Mouse (Mus musculus): Measurements from ENCODE around the gene Rai1. TPM values are rescaled to one million over a fixed set of nuclear protein-coding genes. Genes with fewer than 3 reads are reported as not detected.

Rai1 gene
- polyA plus RNA-seq, 1 experiment from 2014 or later = 18.2 TPM

GRCm38 (mm10) chr11:60136491-60136890 is 31.7 kb downstream of the Rai1 start:
- no peak overlapping the region for H3K27ac ChIP-seq (replicated peaks)
- WGBS = 83% methylated on average over 1 of the region's 1 CpGs

GRCm38 (mm10) chr11:60137170-60137569 is 32.4 kb downstream of the Rai1 start:
- Histone ChIP-seq H3K9ac (no peak overlapping the region), H3K4me2 (no peak overlapping the region), H3K9me3 (no peaks in the 10 kb centered on the region), H3K36me3 (peaks cover 7% of the 10 kb centered on the region; the same call in 1 of the 2 replicates), H3K4me1 (peaks cover 85% of the 10 kb centered on the region), H3K27me3 (replicated peaks) (no peaks in the 10 kb centered on the region), H3K27ac (replicated peaks) (no peak overlapping the region), H3K4me3 (no peak overlapping the region)
- no peak for ATAC-seq (ENCODE audit: extremely low read depth, insufficient number of reproducible peaks, low FRiP score, low TSS enrichment)

More at GRCm38 (mm10) chr11:60136491-60136890, 31.7 kb downstream of the Rai1 start:
- ATAC-seq (ENCODE audit: extremely low read depth, insufficient number of reproducible peaks, low FRiP score, low TSS enrichment) = no peak
- Histone ChIP-seq H3K36me3 (peaks cover 9% of the 10 kb centered on the region), H3K9ac (no peak overlapping the region), H3K4me2 (no peak overlapping the region), H3K4me1 (peaks cover 85% of the 10 kb centered on the region), H3K27me3 (replicated peaks) (no peaks in the 10 kb centered on the region), H3K9me3 (no peaks in the 10 kb centered on the region), H3K4me3 (no peak overlapping the region)

GRCm38 (mm10) chr11:60139141-60139733 is 34.4 kb downstream of the Rai1 start:
- Histone ChIP-seq H3K4me2 (peak overlapping the region; percentile 87), H3K4me1 (peaks cover 85% of the 10 kb centered on the region), H3K4me3 (peak overlapping the region; percentile 68), H3K27ac (replicated peaks) (peak overlapping the region; percentile 89), H3K27me3 (replicated peaks) (no peaks in the 10 kb centered on the region), H3K36me3 (peaks cover 17% of the 10 kb centered on the region), H3K9ac (peak overlapping the region; percentile 87), H3K9me3 (no peaks in the 10 kb centered on the region)
- 4% methylated on average over 24 of the region's 24 CpGs for WGBS
- ATAC-seq (ENCODE audit: extremely low read depth, insufficient number of reproducible peaks, low FRiP score, low TSS enrichment) = no peak

- peaks cover 23% of the 10 kb centered on the region for H3K36me3 ChIP-seq
- peak overlapping the region; percentile 68 for H3K4me3 ChIP-seq
- H3K4me1 ChIP-seq = peaks cover 85% of the 10 kb centered on the region
- H3K27ac ChIP-seq (replicated peaks) = peak overlapping the region; percentile 89
- peak; percentile 30; the same call in 1 of the 2 replicates for ATAC-seq (ENCODE audit: extremely low read depth, insufficient number of reproducible peaks, low FRiP score, low TSS enrichment)
- no peaks in the 10 kb centered on the region for H3K27me3 ChIP-seq (replicated peaks)
- under 1% methylated on average over 62 of the region's 66 CpGs for WGBS
- H3K9ac ChIP-seq = peak overlapping the region; percentile 87
- no peaks in the 10 kb centered on the region for H3K9me3 ChIP-seq
- H3K4me2 ChIP-seq = peak overlapping the region; percentile 87
Measured at GRCm38 (mm10) chr11:60139734-60140371, 35.0 kb downstream of the Rai1 start.

- Histone ChIP-seq H3K4me2 (peak overlapping the region; percentile 87), H3K36me3 (peaks cover 32% of the 10 kb centered on the region), H3K4me3 (peak overlapping the region; percentile 68), H3K27ac (replicated peaks) (peak overlapping the region; percentile 89), H3K4me1 (peaks cover 85% of the 10 kb centered on the region), H3K9ac (peak overlapping the region; percentile 87), H3K9me3 (no peaks in the 10 kb centered on the region), H3K27me3 (replicated peaks) (no peaks in the 10 kb centered on the region)
- 4% methylated on average over 31 of the region's 32 CpGs for WGBS
- no peak for ATAC-seq (ENCODE audit: extremely low read depth, insufficient number of reproducible peaks, low FRiP score, low TSS enrichment)
Measured at GRCm38 (mm10) chr11:60140586-60141284, 35.9 kb downstream of the Rai1 start.

GRCm38 (mm10) chr11:60141285-60141608 is 36.4 kb downstream of the Rai1 start:
- Histone ChIP-seq H3K36me3 (peaks cover 37% of the 10 kb centered on the region), H3K9ac (peak overlapping the region; percentile 87), H3K4me1 (peaks cover 86% of the 10 kb centered on the region), H3K4me3 (peak overlapping the region; percentile 68), H3K27ac (replicated peaks) (peak overlapping the region; percentile 37), H3K4me2 (peak overlapping the region; percentile 87), H3K27me3 (replicated peaks) (no peaks in the 10 kb centered on the region), H3K9me3 (no peaks in the 10 kb centered on the region)
- no peak for ATAC-seq (ENCODE audit: extremely low read depth, insufficient number of reproducible peaks, low FRiP score, low TSS enrichment)
- WGBS = 12% methylated on average over 7 of the region's 7 CpGs

GRCm38 (mm10) chr11:60143086-60143485 is 38.3 kb downstream of the Rai1 start:
- no peak for ATAC-seq (ENCODE audit: extremely low read depth, insufficient number of reproducible peaks, low FRiP score, low TSS enrichment)
- 63% methylated on average over 4 of the region's 4 CpGs for WGBS
- Histone ChIP-seq H3K4me3 (no peak overlapping the region), H3K9ac (no peak overlapping the region), H3K9me3 (no peaks in the 10 kb centered on the region), H3K4me2 (no peak overlapping the region), H3K27ac (replicated peaks) (0 out of 2 replicates have a peak overlapping the region, but pooled peaks have one; percentile 9), H3K4me1 (peaks cover 87% of the 10 kb centered on the region), H3K36me3 (peaks cover 41% of the 10 kb centered on the region), H3K27me3 (replicated peaks) (no peaks in the 10 kb centered on the region)

GRCm38 (mm10) chr11:60146170-60146569 is 41.4 kb downstream of the Rai1 start:
- Histone ChIP-seq H3K4me1 (peaks cover 96% of the 10 kb centered on the region), H3K36me3 (peaks cover 57% of the 10 kb centered on the region), H3K9ac (no peak overlapping the region), H3K27ac (replicated peaks) (peak overlapping the region; percentile 76), H3K27me3 (replicated peaks) (no peaks in the 10 kb centered on the region), H3K4me2 (no peak overlapping the region), H3K4me3 (no peak overlapping the region), H3K9me3 (no peaks in the 10 kb centered on the region)
- ATAC-seq (ENCODE audit: extremely low read depth, insufficient number of reproducible peaks, low FRiP score, low TSS enrichment) = no peak
- WGBS = 78% methylated on average over 4 of the region's 4 CpGs

- Histone ChIP-seq H3K9ac (no peak overlapping the region), H3K4me3 (no peak overlapping the region), H3K9me3 (no peaks in the 10 kb centered on the region), H3K27ac (replicated peaks) (no peak overlapping the region), H3K4me2 (no peak overlapping the region), H3K27me3 (replicated peaks) (no peaks in the 10 kb centered on the region), H3K36me3 (peaks cover 67% of the 10 kb centered on the region), H3K4me1 (peaks cover 83% of the 10 kb centered on the region)
- 59% methylated on average over 5 of the region's 5 CpGs for WGBS
- no peak for ATAC-seq (ENCODE audit: extremely low read depth, insufficient number of reproducible peaks, low FRiP score, low TSS enrichment)
Measured at GRCm38 (mm10) chr11:60148591-60148990, 43.8 kb downstream of the Rai1 start.

GRCm38 (mm10) chr11:60149086-60149485 is 44.3 kb downstream of the Rai1 start:
- no peaks in the 10 kb centered on the region for H3K27me3 ChIP-seq (replicated peaks)
- no peaks in the 10 kb centered on the region for H3K9me3 ChIP-seq
- peaks cover 79% of the 10 kb centered on the region for H3K4me1 ChIP-seq
- H3K27ac ChIP-seq (replicated peaks) = 0 out of 2 replicates have a peak overlapping the region, but pooled peaks have one; percentile 22
- peaks cover 66% of the 10 kb centered on the region for H3K36me3 ChIP-seq
- no peak for ATAC-seq (ENCODE audit: extremely low read depth, insufficient number of reproducible peaks, low FRiP score, low TSS enrichment)
- 60% methylated on average over 3 of the region's 3 CpGs for WGBS
- H3K4me2 ChIP-seq = no peak overlapping the region
- no peak overlapping the region for H3K9ac ChIP-seq
- H3K4me3 ChIP-seq = no peak overlapping the region

GRCm38 (mm10) chr11:60150677-60151076 is 45.9 kb downstream of the Rai1 start:
- WGBS = 68% methylated on average over 3 of the region's 3 CpGs
- Histone ChIP-seq H3K9ac (no peak overlapping the region), H3K36me3 (peaks cover 65% of the 10 kb centered on the region), H3K4me2 (no peak overlapping the region), H3K27me3 (replicated peaks) (no peaks in the 10 kb centered on the region), H3K9me3 (no peaks in the 10 kb centered on the region), H3K4me1 (peaks cover 63% of the 10 kb centered on the region), H3K4me3 (no peak overlapping the region), H3K27ac (replicated peaks) (no peak overlapping the region)
- ATAC-seq (ENCODE audit: extremely low read depth, insufficient number of reproducible peaks, low FRiP score, low TSS enrichment) = no peak
